Mouse (Mus musculus): ENCODE data around the gene CN725425. TPM values are rescaled to one million over a fixed set of nuclear protein-coding genes. Genes with fewer than 3 reads are reported as not detected.

CN725425 gene
- polyA plus RNA-seq, 1 experiment from 2014 or later = not detected

DNA sequence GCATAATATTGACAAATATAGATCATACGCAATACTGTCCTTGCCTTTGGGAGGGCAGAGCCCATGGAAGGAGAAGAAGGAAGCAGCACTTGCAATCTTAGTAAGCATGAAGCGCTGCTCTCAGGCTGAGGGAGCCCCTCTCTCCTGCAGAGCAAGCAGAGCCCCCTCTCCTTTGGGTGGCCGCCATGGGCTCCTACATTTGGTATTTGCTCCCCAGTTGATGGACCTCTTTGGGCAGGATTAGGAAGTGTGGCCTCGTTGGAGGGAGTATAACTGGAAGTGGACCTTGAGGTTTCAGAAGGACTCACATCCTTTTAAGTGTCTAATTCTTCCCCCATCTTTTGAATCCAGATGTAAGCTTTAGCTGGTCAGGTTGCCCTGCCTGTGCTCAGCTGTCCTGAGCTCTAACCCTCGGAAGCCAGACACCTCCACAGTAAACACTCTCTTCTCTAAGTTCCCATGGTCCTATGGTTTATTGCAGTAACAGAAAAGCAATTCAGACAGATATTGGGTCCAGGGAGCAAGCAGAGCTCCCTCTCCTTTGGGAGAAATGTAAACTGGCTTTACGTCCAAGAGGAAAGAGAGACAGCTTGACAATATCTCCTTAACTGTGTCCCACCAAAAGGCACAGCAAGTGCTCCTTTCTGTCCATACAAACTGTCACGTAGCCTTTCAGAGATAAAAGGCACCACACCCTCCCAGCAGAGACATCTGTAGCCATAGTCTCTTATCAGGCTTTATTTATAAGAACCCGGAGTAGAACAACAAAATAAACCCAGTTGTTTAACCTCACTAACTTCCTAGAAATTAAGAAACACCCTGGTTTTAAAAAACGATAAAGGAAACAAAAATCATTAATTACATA is 52.5 kb downstream of the CN725425 start:
- Histone ChIP-seq H3K27ac (ENCODE audit: low read depth, low read length) (peak overlapping the region; percentile 82), H3K27me3 (replicated peaks; ENCODE audit: control insufficient read depth, insufficient read depth, low read length) (no peaks in the 10 kb centered on the region), H3K4me3 (ENCODE audit: low read depth, low read length) (no peak overlapping the region), H3K9ac (ENCODE audit: low read depth, low read length) (no peak overlapping the region), H3K4me2 (peak overlapping the region; percentile 39; the same call in 1 of the 2 replicates), H3K4me1 (replicated peaks; ENCODE audit: control insufficient read depth, insufficient read depth, low read length) (no peaks in the 10 kb centered on the region; the same call in 1 of the 2 replicates), H3K9me3 (ENCODE audit: control insufficient read depth, low read length) (no peaks in the 10 kb centered on the region), H3K36me3 (ENCODE audit: control insufficient read depth, insufficient read depth, low read length) (no peaks in the 10 kb centered on the region)
- DNase-seq (ENCODE audit: low spot score) (no peak), ATAC-seq (replicated peaks; ENCODE audit: low FRiP score) (peak; percentile 94)
- 51% methylated on average over 9 of the region's 9 CpGs for WGBS

DNA sequence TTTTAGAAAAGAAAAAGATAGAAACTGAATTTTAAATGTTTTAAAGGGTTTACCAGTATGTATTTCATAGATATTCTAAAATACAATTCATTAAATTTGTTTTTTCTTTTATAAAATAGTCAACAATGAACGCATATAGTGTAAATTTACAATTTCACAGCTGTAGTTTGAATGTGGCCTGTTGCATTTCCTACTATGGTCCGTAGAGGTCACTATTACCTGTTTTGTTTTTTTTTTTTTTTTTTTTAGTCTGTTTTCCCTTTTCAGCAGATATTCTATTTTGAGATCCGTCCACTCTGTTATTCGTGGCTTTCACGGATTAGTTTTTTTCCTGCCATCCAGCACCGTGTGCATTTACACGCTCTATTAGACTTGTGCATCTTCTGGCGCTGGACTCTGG is 53.7 kb downstream of the CN725425 start:
- DNase-seq (ENCODE audit: low spot score) = no peak
- Histone ChIP-seq H3K27me3 (replicated peaks; ENCODE audit: control insufficient read depth, insufficient read depth, low read length) (no peaks in the 10 kb centered on the region), H3K4me1 (replicated peaks; ENCODE audit: control insufficient read depth, insufficient read depth, low read length) (no peaks in the 10 kb centered on the region; the same call in 1 of the 2 replicates), H3K36me3 (ENCODE audit: control insufficient read depth, insufficient read depth, low read length) (no peaks in the 10 kb centered on the region), H3K4me2 (no peak overlapping the region), H3K9me3 (ENCODE audit: control insufficient read depth, low read length) (no peaks in the 10 kb centered on the region), H3K4me3 (ENCODE audit: low read depth, low read length) (no peak overlapping the region), H3K9ac (ENCODE audit: low read depth, low read length) (no peak overlapping the region), H3K27ac (ENCODE audit: low read depth, low read length) (no peak overlapping the region)
- 48% methylated on average over 8 of the region's 8 CpGs for WGBS
- no peak for ATAC-seq (replicated peaks; ENCODE audit: low FRiP score)

DNA sequence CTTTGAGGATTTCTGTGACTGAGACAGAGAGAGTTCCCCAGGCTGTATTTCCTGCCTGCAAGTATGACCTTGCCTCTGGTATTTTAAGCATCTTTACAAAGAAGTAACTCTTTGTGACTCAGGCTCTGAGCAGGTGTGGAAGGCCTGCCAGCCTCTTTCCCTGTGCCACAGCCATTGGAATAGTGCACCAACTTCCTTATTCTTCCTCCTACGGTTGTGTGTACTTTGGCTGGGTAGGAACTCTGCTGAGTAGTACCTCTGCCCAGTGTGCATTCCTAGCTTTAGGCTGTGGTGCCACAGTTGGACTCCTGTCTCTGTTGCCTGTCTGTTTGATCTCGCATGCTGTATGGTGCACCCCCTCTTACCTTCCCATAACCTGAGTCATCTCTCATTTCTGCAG is 56.0 kb downstream of the CN725425 start:
- no peaks in the 10 kb centered on the region; the same call in 1 of the 2 replicates for H3K4me1 ChIP-seq (replicated peaks; ENCODE audit: control insufficient read depth, insufficient read depth, low read length)
- 78% methylated on average over 2 of the region's 2 CpGs for WGBS
- ATAC-seq (replicated peaks; ENCODE audit: low FRiP score) (no peak), DNase-seq (ENCODE audit: low spot score) (no peak)
- H3K27me3 ChIP-seq (replicated peaks; ENCODE audit: control insufficient read depth, insufficient read depth, low read length) = no peaks in the 10 kb centered on the region
- H3K4me2 ChIP-seq = no peak overlapping the region
- no peaks in the 10 kb centered on the region for H3K36me3 ChIP-seq (ENCODE audit: control insufficient read depth, insufficient read depth, low read length)
- H3K4me3 ChIP-seq (ENCODE audit: low read depth, low read length) = no peak overlapping the region
- H3K9ac ChIP-seq (ENCODE audit: low read depth, low read length) = no peak overlapping the region
- no peaks in the 10 kb centered on the region for H3K9me3 ChIP-seq (ENCODE audit: control insufficient read depth, low read length)
- no peak overlapping the region for H3K27ac ChIP-seq (ENCODE audit: low read depth, low read length)

DNA sequence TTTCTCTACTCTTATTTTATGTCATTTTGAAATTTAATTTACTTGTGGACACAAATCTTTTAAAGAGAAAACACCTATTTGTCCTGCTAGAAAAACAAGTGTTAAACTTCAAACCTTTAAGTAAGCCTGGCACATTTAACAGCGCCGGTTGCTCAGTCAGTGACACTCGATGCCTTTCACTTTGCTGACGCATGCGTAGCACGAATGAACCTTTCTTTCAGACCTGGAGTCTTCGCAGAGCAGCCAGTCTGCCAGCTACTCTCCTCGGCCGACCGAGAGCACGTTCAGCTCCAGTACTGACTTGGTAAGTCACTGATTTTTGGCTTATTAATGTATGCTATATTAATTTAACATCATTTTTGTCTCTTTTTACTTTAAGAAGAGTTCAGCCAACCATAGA is 57.8 kb downstream of the CN725425 start:
- H3K9ac ChIP-seq (ENCODE audit: low read depth, low read length) = no peak overlapping the region
- DNase-seq (ENCODE audit: low spot score) (no peak), ATAC-seq (replicated peaks; ENCODE audit: low FRiP score) (no peak)
- H3K27me3 ChIP-seq (replicated peaks; ENCODE audit: control insufficient read depth, insufficient read depth, low read length) = no peaks in the 10 kb centered on the region
- WGBS = 76% methylated on average over 11 of the region's 11 CpGs
- no peaks in the 10 kb centered on the region for H3K9me3 ChIP-seq (ENCODE audit: control insufficient read depth, low read length)
- no peaks in the 10 kb centered on the region for H3K36me3 ChIP-seq (ENCODE audit: control insufficient read depth, insufficient read depth, low read length)
- no peaks in the 10 kb centered on the region; the same call in 1 of the 2 replicates for H3K4me1 ChIP-seq (replicated peaks; ENCODE audit: control insufficient read depth, insufficient read depth, low read length)
- no peak overlapping the region for H3K4me3 ChIP-seq (ENCODE audit: low read depth, low read length)
- H3K27ac ChIP-seq (ENCODE audit: low read depth, low read length) = no peak overlapping the region
- H3K4me2 ChIP-seq = no peak overlapping the region

DNA sequence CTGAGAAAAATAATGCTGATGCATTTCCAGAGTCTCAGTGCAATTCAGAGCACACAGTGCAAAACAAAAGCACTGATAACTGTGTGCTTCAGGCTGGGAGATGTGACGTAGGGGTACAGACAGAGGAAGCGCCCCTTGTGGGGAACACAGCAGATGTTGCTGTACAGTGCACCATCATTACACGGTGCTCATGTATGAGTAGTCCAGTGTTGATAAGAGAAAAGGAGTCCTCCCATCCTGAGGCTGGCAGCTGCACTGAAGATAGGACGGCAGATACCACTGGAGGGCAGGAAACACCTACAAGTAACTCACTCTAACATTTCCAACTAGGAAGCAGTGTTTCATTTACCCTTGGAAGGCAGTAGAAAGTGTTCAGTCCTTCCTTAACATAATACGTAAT is 61.3 kb downstream of the CN725425 start:
- ATAC-seq (replicated peaks; ENCODE audit: low FRiP score) (peak; percentile 98), DNase-seq (ENCODE audit: low spot score) (no peak)
- Histone ChIP-seq H3K36me3 (ENCODE audit: control insufficient read depth, insufficient read depth, low read length) (no peaks in the 10 kb centered on the region), H3K9ac (ENCODE audit: low read depth, low read length) (no peak overlapping the region), H3K27ac (ENCODE audit: low read depth, low read length) (no peak overlapping the region), H3K4me2 (no peak overlapping the region), H3K4me3 (ENCODE audit: low read depth, low read length) (no peak overlapping the region), H3K9me3 (ENCODE audit: control insufficient read depth, low read length) (no peaks in the 10 kb centered on the region), H3K27me3 (replicated peaks; ENCODE audit: control insufficient read depth, insufficient read depth, low read length) (no peaks in the 10 kb centered on the region), H3K4me1 (replicated peaks; ENCODE audit: control insufficient read depth, insufficient read depth, low read length) (no peaks in the 10 kb centered on the region; the same call in 1 of the 2 replicates)
- WGBS = 46% methylated on average over 5 of the region's 5 CpGs

DNA sequence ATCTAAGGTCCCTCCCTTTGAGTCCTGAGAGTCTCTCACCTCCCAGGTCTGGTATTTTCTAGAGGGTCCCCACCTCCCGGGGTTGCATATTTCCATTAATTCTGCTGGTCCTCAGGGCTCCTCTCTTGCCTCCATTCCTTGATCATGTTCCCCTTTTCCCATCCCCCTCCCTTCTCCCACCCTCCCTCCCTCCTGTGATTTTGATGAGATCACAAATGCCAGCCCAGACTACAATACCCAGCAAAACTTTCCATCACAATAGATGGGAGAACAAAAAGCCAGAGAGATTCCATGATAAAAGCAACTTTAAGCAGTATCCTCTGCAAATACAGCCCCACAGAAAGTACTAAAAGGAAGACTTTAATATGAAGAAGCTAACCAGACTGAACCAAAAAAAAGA is 64.6 kb downstream of the CN725425 start:
- Histone ChIP-seq H3K36me3 (ENCODE audit: control insufficient read depth, insufficient read depth, low read length) (no peaks in the 10 kb centered on the region), H3K27ac (ENCODE audit: low read depth, low read length) (no peak overlapping the region), H3K4me2 (no peak overlapping the region), H3K4me1 (replicated peaks; ENCODE audit: control insufficient read depth, insufficient read depth, low read length) (no peaks in the 10 kb centered on the region), H3K9ac (ENCODE audit: low read depth, low read length) (no peak overlapping the region), H3K27me3 (replicated peaks; ENCODE audit: control insufficient read depth, insufficient read depth, low read length) (no peaks in the 10 kb centered on the region), H3K4me3 (ENCODE audit: low read depth, low read length) (no peak overlapping the region), H3K9me3 (ENCODE audit: control insufficient read depth, low read length) (no peaks in the 10 kb centered on the region)
- ATAC-seq (replicated peaks; ENCODE audit: low FRiP score) = no peak
- no peak for DNase-seq (ENCODE audit: low spot score)
- 77% methylated on average over 1 of the region's 1 CpGs for WGBS

DNA sequence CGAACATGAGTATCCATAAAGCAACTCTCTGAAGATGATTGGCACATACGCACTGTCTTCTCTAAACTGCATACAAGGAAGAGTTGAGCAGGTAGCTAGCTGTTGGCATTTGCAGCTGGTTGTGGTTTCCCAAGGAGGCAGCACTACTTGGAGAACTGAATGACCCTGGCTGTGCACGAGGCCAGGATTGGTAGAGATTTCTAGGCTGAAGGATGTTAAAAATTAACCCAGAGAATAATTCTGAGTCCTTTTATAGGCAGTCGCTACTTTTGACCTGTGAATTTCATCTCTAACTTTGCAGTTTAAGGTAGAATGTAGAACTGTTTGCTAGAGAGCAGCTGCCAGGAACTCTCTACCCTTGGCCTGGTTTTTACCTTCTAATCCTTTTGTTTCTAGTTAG is 69.2 kb downstream of the CN725425 start:
- Histone ChIP-seq H3K36me3 (ENCODE audit: control insufficient read depth, insufficient read depth, low read length) (no peaks in the 10 kb centered on the region), H3K4me2 (no peak overlapping the region), H3K27me3 (replicated peaks; ENCODE audit: control insufficient read depth, insufficient read depth, low read length) (no peaks in the 10 kb centered on the region), H3K4me3 (ENCODE audit: low read depth, low read length) (no peak overlapping the region), H3K9ac (ENCODE audit: low read depth, low read length) (no peak overlapping the region), H3K27ac (ENCODE audit: low read depth, low read length) (no peak overlapping the region), H3K9me3 (ENCODE audit: control insufficient read depth, low read length) (no peaks in the 10 kb centered on the region), H3K4me1 (replicated peaks; ENCODE audit: control insufficient read depth, insufficient read depth, low read length) (no peaks in the 10 kb centered on the region)
- no peak for ATAC-seq (replicated peaks; ENCODE audit: low FRiP score)
- no peak for DNase-seq (ENCODE audit: low spot score)
- 85% methylated on average over 4 of the region's 4 CpGs for WGBS

DNA sequence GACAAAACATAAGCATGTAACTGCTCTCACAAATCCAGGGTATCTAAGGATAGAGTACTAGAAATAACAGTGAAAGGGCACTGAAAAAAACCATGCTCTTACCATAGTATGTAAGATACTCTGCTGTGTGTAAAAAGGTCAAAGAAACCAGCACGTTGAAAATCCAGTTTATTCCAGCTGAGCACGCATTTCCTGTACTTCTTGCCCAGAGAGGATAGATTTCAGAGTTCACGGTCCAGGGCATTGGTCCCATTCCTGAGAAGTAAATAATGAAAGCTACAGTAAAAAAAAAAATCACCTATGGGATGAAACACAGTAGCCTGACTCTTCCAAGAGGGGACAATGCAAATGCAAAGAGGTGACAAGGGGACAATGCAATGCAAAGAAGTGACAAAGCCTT is 76.7 kb downstream of the CN725425 start:
- no peaks in the 10 kb centered on the region for H3K27me3 ChIP-seq (replicated peaks; ENCODE audit: control insufficient read depth, insufficient read depth, low read length)
- no peak overlapping the region for H3K27ac ChIP-seq (ENCODE audit: low read depth, low read length)
- DNase-seq (ENCODE audit: low spot score) = no peak
- no peak overlapping the region for H3K9ac ChIP-seq (ENCODE audit: low read depth, low read length)
- H3K36me3 ChIP-seq (ENCODE audit: control insufficient read depth, insufficient read depth, low read length) = no peaks in the 10 kb centered on the region
- H3K9me3 ChIP-seq (ENCODE audit: control insufficient read depth, low read length) = no peaks in the 10 kb centered on the region
- WGBS = 71% methylated on average over 3 of the region's 3 CpGs
- ATAC-seq (replicated peaks; ENCODE audit: low FRiP score) = no peak
- no peaks in the 10 kb centered on the region for H3K4me1 ChIP-seq (replicated peaks; ENCODE audit: control insufficient read depth, insufficient read depth, low read length)
- H3K4me2 ChIP-seq = no peak overlapping the region
- no peak overlapping the region for H3K4me3 ChIP-seq (ENCODE audit: low read depth, low read length)

DNA sequence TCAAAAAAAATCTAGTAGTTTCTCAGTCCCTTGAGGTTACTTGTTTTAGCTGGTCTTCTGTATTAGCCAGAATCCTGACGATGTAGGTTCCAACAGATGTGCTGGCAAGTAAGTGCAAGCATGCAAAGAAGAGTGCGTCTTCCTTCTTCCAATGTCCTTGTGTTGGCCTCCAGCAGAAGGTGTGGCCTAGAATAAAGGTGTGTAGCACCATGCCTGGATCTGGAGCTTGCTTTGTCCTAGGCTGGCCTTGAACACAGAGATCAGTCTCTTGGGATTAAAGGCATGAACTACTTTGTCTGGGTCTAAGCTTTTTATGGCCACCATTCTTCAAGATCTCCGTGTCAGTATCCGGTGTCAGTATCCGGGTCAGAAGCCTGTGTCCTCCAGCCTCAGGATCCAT is 80.3 kb downstream of the CN725425 start:
- H3K4me2 ChIP-seq = no peak overlapping the region
- 89% methylated on average over 5 of the region's 5 CpGs for WGBS
- H3K27ac ChIP-seq (ENCODE audit: low read depth, low read length) = no peak overlapping the region
- no peak overlapping the region for H3K9ac ChIP-seq (ENCODE audit: low read depth, low read length)
- no peaks in the 10 kb centered on the region for H3K36me3 ChIP-seq (ENCODE audit: control insufficient read depth, insufficient read depth, low read length)
- H3K4me3 ChIP-seq (ENCODE audit: low read depth, low read length) = no peak overlapping the region
- H3K4me1 ChIP-seq (replicated peaks; ENCODE audit: control insufficient read depth, insufficient read depth, low read length) = no peaks in the 10 kb centered on the region
- no peak for ATAC-seq (replicated peaks; ENCODE audit: low FRiP score)
- H3K27me3 ChIP-seq (replicated peaks; ENCODE audit: control insufficient read depth, insufficient read depth, low read length) = no peaks in the 10 kb centered on the region
- H3K9me3 ChIP-seq (ENCODE audit: control insufficient read depth, low read length) = no peaks in the 10 kb centered on the region
- no peak for DNase-seq (ENCODE audit: low spot score)

All from liver, embryonic 11.5 days (tissue).